Mouse (Mus musculus) embryo, embryonic 11 days (tissue): ENCODE data around the gene Capza2.

ENCODE experiments used
- DNase-seq: peaks from one replicate; pipeline ENCODE4 v3.0.0-alpha.2; 2015

The Capza2 gene

DNA sequence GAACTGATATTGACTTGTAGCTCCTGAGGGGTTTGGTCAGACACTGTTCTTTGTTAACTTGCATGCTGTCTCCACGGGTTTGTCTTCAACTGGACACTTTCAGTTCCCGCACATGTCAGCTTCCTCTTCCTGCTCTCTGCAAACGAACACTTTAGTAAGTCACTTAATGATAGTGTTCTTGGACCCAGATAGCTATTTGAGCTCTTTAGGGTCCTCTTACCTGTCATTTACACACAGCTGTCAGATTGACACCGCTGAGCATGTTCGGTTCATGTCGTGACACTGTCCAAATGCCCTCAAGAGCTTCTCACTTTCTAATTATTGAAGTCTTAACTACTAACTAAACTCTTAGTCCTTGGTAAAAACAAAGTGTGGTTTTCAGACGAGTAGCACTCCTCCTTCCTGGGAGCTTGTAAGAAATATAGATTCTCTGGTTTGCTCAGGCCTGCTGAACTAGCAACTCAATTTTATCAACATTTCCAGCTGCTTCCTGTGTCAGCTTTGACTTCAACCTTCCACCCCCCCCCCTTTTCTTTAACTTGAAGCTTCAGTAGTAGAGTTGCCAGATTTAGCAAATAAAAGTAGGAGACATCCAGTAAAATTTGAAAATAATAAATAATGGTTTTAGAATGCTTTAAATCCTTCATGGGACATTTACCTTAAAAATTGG lies at the start of gene Capza2:
Capza2 (plus strand) TSS at position 620 of the 670 bp plus-strand sequence.
- DNase-seq: no peak

DNA sequence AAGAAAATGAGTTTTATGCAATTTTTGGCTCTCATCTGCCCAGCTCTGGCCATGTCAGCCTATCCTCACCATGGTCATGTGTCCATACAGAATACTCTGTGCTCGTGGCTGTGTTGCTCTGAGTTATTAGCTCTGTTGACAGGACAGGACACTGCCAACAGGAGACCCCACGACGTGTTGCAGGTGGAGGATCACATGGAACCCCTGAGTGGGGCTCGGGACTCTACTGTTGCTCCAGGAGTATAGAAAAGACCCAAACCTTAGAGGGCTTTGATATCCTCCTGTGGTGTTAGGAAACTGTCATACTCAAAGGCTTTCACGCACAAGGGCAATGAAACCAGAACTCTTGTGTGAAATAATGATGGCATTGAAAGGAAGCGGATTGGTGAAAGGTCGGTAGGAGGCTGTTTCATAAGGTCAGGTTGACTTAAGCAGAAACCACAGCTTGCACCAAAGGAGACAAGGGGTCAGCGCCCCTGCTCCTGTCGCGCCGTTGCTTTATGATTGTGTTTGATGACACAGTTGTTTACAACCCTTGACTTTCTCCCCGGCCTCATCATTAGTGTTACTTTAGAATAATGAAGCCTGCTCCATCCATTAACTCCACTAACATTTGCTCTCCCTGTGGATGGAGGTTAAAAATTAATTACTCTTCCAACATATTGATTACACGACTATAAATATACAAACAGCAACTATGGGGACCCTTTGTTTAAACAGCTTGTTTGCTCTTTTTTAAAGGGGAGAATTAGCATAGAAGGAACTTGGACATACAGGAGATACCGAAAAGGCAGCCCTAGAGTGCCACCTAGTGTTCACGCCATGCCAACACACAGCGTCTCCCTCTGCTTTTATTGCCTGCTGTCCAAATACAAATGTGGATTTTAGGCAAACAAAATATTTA lies 46.7 kb upstream of the Capza2 start:
- peak; percentile 74 for DNase-seq

DNA sequence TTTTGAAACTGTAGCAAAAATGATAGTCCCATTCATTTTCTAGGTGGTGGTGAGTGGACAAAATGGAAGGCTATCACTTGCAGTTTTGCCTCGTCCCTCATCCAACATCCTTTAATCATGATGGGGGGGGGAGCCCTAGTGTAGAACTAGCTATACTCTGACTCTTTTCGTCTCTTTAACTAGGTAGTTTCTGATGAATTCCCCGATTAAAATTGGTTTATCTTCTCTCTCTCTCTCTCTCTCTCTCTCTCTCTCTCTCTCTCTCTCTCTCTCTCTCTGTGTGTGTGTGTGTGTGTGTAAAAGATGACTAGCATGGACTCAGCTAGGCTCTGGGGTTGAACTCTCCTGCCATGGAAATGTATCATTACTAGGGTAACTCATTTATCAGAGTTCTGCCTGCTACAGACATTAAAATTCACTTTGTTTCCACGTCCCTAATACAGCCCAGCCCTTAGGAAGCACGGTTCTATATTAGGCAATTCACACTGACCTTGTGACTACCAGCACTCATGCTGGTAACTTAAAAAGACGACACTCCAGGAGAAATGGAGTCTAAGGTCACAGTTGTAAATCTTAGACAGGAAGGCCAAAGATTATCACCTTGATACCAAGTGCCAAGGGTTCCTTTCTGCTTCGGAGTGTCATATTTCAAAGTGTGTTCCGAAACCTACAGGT lies 45.9 kb upstream of the Capza2 start:
- no peak for DNase-seq

DNA sequence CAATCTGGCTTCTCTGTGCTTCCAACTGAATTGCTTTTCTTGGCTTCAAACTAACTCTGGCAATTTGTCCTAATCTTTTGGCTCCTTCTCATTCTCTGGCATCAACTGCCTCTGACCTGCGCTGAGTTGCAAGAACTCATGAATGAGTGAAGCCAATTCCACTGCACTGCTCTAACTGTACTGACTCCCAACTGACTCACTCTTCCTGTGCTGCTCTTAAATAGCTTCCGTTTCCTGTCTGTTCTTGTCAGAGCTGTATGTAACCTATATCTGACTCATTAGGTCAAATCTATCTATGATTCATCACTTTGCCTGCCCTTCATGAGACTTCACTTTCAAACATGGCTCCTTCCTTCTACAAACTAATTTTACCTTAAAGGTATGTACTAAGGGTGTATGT lies 42.1 kb upstream of the Capza2 start:
- no peak for DNase-seq

DNA sequence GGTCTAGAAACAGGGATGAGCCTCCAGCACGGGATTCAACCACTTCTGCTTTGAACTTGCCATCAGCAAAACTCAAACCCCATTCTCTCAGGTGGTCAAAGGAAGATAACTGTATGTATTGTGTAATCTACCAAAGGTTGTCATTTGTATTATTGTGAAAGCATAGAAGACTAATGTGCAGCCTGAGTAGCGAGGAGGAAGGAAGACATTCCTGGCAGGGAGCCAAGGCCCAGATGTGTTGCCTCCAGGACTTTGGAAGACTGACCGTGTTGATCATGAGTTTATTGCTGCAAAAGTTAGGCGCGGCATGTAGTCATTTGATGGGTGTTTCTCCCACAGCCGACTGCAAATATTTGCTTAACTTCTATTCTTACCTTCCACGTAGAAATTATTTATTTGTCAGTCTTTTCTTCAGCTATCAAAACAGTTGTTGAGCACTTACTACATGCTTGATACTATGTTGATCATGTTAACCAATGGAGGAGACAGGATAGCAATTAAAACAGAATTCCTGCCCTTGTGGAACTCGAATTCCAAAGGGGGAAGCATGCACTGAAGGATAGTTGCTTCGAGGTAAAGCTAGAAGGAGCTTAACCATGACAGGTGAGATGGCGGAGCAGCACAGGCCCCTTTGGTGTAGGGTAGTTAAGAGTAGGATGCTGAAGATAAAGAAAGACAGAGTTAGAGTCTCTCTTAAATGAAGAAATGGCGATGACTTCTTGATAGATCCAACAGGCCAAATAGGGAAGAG lies 40.1 kb upstream of the Capza2 start:
- no peak for DNase-seq

DNA sequence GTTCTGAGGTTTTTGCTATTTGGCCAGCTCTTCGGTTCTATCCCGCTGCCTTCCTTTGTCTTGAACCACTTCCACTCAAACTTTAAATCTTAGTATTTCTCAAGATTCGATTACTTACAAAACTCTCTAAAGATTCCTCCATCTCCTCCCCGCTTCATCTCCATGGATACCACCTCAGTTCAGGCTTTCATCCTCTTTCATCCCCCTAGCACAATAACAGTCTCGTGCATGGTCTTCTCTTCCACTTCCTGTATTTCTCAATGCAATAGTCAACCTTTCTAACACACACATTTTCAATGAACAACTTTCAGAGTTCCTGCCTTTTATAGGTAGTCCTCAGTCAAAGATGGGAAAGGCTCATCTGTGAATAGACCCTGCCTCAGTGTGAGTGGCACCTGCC lies 36.7 kb upstream of the Capza2 start:
- DNase-seq: no peak

DNA sequence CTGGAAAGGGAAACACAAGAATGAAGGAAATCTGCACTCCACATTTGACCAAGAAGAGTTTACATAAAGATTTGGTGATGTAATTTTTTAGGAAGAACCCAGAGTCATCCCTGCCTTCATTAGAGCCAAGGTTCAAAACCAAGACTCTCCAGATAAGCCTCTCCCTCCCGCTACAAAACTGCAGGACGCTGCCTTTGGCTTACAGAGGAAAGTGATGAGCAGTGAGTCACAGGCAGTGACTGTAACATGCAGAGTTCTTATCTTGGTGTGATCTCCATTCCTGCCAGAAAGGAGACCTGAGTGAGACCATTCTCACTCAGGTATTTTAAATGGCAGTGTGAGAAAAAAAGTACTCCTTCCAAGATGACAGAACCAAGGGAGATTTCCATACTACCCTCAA lies 34.5 kb upstream of the Capza2 start:
- no peak for DNase-seq

DNA sequence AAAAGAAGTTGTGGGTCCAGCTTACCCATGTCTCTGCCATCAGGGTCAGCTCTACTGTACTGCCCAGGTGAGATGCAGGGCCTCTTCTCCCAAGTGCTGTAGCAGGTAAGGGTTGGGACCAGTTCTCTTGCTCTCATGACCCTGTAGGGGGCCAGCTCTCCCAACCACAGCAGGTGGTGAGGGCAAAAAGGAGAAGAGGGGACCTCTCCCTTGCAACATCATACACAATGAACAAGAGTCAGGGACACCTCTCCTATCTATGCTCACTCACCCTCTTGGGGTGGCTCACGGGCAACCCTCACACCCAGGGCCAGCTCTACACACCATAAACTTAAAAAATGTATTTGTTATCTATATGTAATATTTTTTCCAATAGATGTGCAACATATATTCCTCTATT lies 29.1 kb upstream of the Capza2 start:
- DNase-seq: no peak

DNA sequence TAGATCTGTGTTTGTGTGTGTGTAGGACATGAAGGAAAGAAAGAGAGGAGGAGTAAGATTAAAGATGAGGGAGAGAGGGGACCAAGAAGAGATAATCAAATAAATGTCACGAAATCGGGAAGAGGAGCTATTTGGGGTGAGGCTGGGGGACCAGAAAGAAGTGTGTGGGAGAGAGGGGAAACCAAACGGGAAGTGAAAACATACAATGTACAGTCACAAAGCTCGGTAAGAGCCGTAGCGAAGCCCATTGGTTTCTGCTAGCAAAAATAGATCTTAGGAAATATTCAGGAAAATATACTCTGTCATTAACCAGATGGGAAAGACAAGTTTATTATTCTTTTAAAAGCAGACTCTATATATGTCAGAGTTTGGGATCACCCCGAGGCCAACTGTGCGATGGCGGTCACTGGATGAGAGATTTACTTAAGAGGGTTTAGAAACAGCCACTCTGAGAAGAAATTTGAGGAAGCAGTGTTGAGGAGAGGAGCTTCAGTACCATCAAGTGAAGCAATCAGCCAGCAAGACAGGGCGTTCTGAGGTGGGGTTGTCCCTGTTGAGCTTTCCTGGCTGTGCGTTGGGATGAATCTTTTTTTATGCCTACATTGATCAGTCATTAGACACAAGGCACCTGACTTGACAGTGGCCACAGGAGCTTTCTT lies 24.6 kb upstream of the Capza2 start:
- DNase-seq: no peak

DNA sequence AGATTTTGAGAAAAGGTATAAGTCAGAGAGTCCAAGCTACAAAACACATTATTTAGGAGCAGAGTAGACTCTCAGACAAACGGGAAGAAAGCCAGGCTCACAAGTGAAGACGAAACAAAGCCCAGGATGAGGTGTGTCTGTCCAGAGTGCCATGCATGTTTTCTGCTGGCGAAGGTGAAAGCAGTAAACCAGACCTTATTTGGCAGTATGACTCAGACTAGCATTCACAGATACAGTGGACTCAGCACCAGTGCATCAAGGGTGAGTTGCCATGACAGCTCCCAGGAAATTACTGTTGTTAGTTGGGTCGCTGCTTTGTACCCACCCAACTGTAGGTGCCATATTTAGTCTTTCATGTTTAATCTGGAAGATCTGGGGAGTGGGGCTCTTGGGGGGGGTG lies 23.4 kb upstream of the Capza2 start:
- DNase-seq: no peak

DNA sequence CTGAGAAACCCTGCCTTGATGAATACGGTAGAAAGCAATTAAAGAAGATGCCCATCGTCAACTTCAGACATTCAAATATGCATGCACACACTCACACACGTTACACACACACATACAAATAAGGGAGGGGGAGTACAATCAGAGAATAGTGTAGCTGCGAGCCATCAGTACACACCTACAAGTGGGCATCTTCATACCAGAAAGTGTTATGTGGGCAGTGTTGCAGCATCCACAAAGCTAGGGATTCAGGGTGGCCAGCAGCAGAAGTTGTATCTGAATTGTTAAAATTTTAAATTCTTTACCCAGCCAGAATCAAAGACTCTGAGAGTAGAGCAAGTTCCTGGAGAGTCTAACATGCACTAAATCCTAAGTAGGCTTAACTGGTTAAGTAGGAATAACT lies 15.2 kb upstream of the Capza2 start:
- no peak for DNase-seq

DNA sequence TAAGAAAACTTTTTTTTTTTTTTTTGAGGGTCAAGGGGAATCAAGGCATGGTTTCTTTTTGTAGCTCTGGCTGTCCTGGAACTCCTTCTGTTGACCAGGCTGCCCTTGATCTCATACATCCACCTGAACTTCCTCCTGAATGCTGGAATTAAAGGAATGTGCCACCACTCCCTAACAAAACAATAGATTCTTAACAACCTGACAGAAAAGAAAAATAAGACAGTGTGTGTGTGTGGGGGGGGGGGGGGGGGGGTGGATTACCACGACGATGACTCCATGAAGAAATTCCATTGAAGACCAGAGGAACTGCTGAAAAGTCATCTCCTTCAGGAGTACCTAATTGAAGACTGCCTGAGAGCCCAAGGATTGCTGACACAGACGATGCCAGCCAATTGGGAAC lies 14.6 kb upstream of the Capza2 start:
- DNase-seq: no peak

DNA sequence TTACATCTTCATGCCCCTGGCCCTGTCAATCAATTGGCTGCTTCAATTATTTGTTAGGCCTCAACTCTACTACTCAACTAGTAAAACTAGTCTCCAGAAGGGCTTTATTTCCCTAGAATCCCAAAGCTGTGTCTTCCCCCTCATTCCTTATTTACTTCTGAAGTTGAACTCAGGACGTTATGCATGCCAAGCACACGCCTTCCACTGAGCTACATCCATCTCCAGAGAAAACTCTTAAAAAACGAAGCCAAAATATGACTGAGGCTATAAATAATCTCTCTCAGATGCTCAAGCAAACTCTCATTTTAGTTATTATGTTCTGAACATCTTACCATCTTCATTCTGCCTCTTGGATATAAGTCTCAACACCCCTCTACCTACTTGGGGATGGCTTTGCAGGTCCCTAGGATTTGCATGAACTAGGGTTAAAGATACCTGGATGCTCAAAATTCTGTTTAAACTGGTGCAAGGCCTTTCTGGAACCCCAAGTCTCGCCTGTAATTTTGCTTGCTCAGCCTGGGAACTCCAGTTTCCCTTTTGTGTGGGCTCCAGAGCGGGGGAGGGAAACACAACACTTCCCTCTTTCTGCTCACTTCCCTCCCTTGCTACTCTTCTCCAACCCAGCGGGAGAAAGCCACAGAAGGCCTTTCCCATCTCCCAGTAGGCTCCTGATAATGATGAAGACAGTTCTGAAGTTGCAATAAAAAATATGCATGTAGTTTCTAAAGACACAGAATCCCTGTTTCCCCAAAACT lies 7.2 kb upstream of the Capza2 start:
- no peak for DNase-seq

DNA sequence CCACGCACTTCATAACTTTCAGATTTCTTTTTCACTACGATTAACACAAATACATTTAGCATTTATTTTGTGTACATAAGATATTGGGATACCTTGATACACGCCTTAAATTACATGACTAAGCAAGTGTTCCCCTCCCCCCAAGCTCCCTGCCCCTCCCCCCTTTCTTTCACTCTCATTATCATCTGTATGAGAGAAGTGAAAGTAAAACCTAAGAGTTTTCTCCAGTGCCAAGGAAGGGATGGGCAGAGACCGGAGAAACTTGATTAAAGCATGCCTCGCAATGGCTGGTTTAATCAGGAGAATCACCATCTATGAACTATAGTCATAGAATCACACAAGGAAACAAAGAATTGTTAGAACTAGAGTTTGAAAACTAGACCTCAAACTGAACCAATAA lies 6.3 kb upstream of the Capza2 start:
- no peak for DNase-seq

DNA sequence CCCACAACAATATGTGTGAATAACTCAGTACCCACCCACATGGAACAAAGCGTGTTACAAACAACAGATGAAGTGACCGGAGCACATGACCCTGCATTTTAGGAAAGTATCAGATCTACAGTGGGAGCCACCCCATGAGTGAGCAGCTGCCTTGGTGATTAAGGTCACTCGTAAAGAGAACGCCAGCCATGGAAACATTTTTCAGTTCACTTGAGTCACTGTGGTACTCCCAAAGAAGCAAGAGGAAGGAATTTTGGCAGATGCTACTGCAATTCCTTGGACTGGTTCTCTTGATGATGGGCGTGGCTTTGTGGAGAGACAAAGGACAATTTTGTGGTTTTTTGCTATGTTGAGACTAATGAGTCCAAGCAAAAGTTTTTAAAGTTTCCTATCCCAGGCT lies 4.4 kb upstream of the Capza2 start:
- no peak for DNase-seq

DNA sequence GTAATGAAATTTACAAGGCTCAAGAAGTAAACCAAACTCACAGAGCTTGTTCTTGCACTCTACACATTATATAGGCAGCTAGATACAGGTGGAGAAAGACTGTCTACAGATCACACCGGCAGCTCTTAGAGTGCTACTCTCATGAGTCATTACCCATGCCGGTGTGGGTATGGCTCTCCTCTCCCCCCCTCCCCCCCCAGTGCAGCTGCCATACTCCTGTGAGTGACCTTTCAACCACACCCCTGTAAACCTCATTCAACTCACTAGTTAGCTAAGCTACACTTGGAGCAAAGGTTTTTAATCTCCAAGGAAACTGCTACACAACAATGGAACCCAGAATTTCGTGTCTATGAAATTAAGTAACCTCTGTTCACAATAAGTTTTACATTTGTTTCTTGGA lies 2.2 kb upstream of the Capza2 start:
- no peak for DNase-seq

DNA sequence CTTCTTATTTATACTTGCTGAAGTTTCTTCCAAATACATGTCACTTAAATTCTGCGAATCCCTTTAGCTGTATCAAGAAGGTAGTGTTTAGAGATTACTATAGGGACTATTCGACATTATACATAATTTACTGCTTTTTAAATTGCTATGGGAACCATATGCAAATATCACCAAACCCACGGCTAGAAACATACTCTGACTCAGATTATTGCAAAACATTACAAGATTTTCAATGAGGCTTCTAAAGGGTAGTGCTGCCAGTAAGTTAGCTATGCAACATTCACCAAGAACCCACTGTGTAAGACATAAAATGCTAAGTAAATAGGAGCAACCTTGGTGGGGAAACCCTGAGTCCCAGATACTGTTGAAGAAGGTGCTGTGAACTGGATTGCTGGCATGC lies 1.0 kb upstream of the Capza2 start:
- no peak for DNase-seq

DNA sequence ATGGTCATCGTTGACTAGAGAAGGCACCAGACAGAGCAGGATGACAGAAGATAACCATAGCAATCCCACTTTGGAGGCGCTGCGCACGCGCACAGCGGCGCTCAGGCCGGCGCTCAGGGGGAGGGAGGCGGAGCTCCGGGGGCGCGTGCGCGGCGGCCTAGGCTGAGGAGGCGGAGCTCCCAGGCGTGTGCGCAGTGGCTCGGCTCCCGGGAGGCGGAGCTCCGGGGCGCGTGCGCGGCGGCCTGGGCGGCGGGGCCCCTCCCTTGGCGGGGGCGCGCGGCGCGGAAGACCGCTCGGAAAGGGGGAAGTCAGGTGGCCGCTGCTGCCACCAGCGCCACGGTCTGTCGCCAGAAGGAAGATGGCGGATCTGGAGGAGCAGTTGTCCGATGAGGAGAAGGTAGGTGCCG lies 733 bp downstream of the Capza2 start:
- DNase-seq: peak; percentile 98

DNA sequence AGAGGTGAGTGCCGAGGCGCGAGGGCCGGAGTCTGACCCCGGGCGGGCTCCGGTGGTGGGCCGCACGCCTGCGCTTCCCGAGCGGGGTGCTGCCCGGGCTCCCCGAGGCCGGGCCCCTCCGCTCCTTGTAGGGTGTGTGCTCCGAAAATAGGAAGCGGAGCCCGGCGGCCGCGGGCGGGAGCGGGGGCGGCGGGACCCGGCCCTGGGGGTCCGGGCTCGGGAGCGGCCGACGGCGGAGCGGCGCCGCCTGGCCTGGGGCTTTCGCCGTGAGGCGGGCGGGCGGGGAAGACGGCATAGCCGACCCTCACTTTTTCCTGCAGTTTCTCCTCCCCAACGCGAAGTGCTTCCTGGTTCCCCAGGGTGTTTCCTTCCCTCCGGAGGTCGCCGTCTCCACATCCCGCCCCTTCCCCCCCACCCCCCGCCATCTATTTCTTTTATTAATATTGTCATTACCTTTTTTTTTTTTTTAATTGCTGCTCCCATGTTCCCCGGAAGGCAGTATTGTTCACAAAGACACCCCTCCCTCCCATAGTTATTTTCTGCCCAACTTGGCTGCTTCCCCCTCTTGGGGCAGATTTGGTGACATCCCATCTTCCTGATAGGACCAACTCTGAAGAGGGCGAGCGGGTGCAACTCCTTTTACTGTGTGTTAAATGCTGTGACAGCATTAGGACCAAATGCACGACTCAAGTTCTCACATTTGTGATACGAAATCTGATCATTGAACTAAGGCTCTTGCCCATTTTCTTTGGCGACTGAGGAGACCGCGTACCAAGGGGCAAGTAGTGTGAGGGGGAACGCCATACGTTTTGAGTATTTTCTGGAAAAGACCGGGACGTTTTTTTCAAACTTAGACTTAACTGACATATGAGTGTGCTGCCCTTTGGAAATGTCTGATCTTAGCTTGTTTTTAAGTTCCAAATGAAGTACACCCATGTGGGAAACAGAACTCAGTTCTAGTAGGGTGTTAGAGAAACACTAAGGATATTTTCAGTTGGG lies 1.5 kb downstream of the Capza2 start:
- DNase-seq: peak; percentile 61

DNA sequence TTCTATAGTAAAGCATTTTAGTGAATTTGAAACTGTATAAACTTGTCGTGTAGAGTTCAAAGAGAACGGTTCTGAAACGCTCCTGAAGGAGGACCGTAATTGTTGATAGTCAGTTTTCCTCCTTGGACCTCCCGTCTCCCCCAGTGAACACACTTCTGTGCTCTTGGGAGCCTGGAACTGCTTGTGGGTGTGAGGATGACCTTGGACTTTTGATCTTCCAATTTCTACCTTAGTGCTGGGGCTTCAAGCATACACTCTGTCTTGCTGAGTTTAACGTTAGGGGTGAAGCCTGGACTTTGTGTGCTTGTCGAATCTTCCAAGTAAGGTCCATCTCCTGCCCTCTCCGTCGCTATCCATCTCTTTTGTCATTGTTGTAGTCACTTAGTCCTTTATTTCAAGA lies 4.0 kb downstream of the Capza2 start:
- DNase-seq: no peak

DNA sequence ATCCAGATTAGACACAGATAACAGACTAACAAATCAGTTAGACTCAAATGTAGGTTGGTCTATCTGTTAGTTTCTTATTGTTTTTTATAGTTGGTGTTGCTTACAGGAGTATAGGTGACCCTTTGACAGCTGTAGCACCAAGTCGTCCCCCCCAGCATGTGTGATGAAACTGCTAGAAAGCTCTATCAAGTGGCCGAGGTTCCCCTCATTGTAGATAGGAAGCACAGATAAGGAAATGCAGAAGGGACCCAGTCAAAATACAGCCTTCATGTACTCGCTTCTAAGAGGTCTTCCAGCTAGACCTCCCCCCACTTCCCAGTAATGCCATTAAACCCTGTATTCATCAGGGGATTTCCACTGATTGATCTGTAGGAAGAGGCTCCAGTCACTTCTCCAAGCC lies 6.7 kb downstream of the Capza2 start:
- no peak for DNase-seq
